Mouse (Mus musculus) olfactory bulb, adult 2 months (tissue): ENCODE measurements around the gene Cyb561d1.

Source experiments
- CTCF ChIP-seq: fragments of 200-500 bp; IDR thresholded peaks from 2 replicates; pipeline ENCODE4 v1.5.1; 2012; ENCODE audit warnings: low read depth, mild to moderate bottlenecking, low read length, moderate library complexity; ENCODE audit not compliant: insufficient read depth
- POLR2A ChIP-seq: fragments of 200-500 bp; IDR thresholded peaks from 2 replicates; pipeline ENCODE4 v1.6.1; 2012; ENCODE audit warnings: mild to moderate bottlenecking, low read depth, low read length, moderate library complexity; ENCODE audit not compliant: insufficient read depth

DNA sequence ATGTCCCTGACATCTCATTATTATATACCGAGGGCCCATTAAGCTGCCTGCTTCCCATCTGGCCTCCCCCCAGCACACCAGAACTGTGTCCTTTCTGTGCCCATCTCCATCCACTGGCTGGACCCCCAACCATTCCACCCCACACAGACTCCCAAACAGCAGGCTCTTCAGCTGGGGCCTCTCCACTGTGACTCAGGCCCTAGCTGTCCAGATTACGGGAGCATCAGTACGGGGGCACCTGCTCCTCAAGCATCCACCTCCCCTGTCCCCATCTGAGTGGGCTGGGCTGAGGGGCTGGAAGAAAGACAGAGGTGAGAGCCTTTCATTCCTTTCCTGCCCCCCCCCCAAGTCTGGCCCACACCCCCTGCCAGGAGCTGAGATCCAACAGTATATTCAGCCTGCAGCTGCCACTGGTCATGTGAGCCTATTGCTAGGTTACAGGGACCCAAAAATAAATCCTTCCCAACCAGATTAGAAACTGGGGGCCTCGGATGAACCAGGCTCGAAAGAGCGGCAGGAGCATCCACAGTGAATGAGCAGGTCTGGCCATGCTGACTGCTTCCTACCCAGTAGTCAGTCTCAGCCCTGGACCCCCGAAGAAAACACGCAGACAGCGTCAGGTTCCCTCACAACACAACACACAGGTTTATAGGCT is 42.5 kb downstream of the Cyb561d1 start:
- TF ChIP-seq CTCF, result no peak
- TF ChIP-seq POLR2A, result peak; percentile 35; the same call in 1 of the 2 replicates
